Mouse (Mus musculus): Measurements from ENCODE around the gene Cwc27. TPM values are rescaled to one million over a fixed set of nuclear protein-coding genes. Genes with fewer than 3 reads are reported as not detected.
A peak's percentile ranks its signal among the peaks of the same experiment; 100 is the strongest.

The Cwc27 gene
- polyA plus RNA-seq, 1 experiment from 2014 or later: 25.4 TPM

- H3K4me1 ChIP-seq (replicated peaks; ENCODE audit: insufficient read depth, low read length): no peaks in the 10 kb centered on the region; the same call in 1 of the 2 replicates
- H3K4me3 ChIP-seq (replicated peaks; ENCODE audit: low read depth, low read length): no peak overlapping the region
- H3K9ac ChIP-seq (ENCODE audit: low read depth, low read length): no peak overlapping the region
- 81% methylated on average over 4 of the region's 4 CpGs for WGBS
- peak overlapping the region; percentile 64; the same call in 1 of the 2 replicates for H3K27ac ChIP-seq
- no peaks in the 10 kb centered on the region for H3K27me3 ChIP-seq (ENCODE audit: insufficient read depth, low read length)
- no peak for ATAC-seq (replicated peaks; ENCODE audit: low FRiP score, low read depth)
- TF ChIP-seq CTCF (IDR thresholded peaks at IDR 0.05; ENCODE audit: low read depth): no peak
- H3K9me3 ChIP-seq (replicated peaks; ENCODE audit: low read length): no peaks in the 10 kb centered on the region
- no peaks in the 10 kb centered on the region for H3K36me3 ChIP-seq (ENCODE audit: insufficient read depth, low read length)
- no peak overlapping the region for H3K4me2 ChIP-seq (ENCODE audit: low read length)
- no peak for DNase-seq (ENCODE audit: low spot score)
Measured at GRCm38 (mm10) chr13:104611296-104611695, 205.6 kb downstream of the Cwc27 start.

GRCm38 (mm10) chr13:104610210-104611111 is 206.5 kb downstream of the Cwc27 start:
- Histone ChIP-seq H3K27ac (peak overlapping the region; percentile 64; the same call in 1 of the 2 replicates), H3K4me1 (replicated peaks; ENCODE audit: insufficient read depth, low read length) (no peaks in the 10 kb centered on the region), H3K4me2 (ENCODE audit: low read length) (no peak overlapping the region), H3K9me3 (replicated peaks; ENCODE audit: low read length) (no peaks in the 10 kb centered on the region), H3K4me3 (replicated peaks; ENCODE audit: low read depth, low read length) (no peak overlapping the region), H3K36me3 (ENCODE audit: insufficient read depth, low read length) (no peaks in the 10 kb centered on the region), H3K9ac (ENCODE audit: low read depth, low read length) (no peak overlapping the region), H3K27me3 (ENCODE audit: insufficient read depth, low read length) (no peaks in the 10 kb centered on the region)
- peak; percentile 69; the same call in 1 of the 2 replicates for ATAC-seq (replicated peaks; ENCODE audit: low FRiP score, low read depth)
- peak; percentile 57 for DNase-seq (ENCODE audit: low spot score)
- no peak for TF ChIP-seq CTCF (IDR thresholded peaks at IDR 0.05; ENCODE audit: low read depth)
- 69% methylated on average over 22 of the region's 22 CpGs for WGBS

GRCm38 (mm10) chr13:104608516-104608915 is 208.4 kb downstream of the Cwc27 start:
- Histone ChIP-seq H3K4me1 (replicated peaks; ENCODE audit: insufficient read depth, low read length) (no peaks in the 10 kb centered on the region), H3K4me2 (ENCODE audit: low read length) (no peak overlapping the region), H3K9me3 (replicated peaks; ENCODE audit: low read length) (no peaks in the 10 kb centered on the region), H3K4me3 (replicated peaks; ENCODE audit: low read depth, low read length) (no peak overlapping the region), H3K27me3 (ENCODE audit: insufficient read depth, low read length) (no peaks in the 10 kb centered on the region), H3K27ac (no peak overlapping the region), H3K36me3 (ENCODE audit: insufficient read depth, low read length) (no peaks in the 10 kb centered on the region), H3K9ac (ENCODE audit: low read depth, low read length) (no peak overlapping the region)
- no peak for TF ChIP-seq CTCF (IDR thresholded peaks at IDR 0.05; ENCODE audit: low read depth)
- 83% methylated on average over 18 of the region's 18 CpGs for WGBS
- DNase-seq (ENCODE audit: low spot score): no peak
- ATAC-seq (replicated peaks; ENCODE audit: low FRiP score, low read depth): no peak

GRCm38 (mm10) chr13:104606786-104607580 is 210.0 kb downstream of the Cwc27 start:
- Histone ChIP-seq H3K27ac (no peak overlapping the region), H3K4me1 (replicated peaks; ENCODE audit: insufficient read depth, low read length) (no peaks in the 10 kb centered on the region), H3K9me3 (replicated peaks; ENCODE audit: low read length) (no peaks in the 10 kb centered on the region), H3K27me3 (ENCODE audit: insufficient read depth, low read length) (no peaks in the 10 kb centered on the region), H3K36me3 (ENCODE audit: insufficient read depth, low read length) (no peaks in the 10 kb centered on the region), H3K4me3 (replicated peaks; ENCODE audit: low read depth, low read length) (no peak overlapping the region), H3K4me2 (ENCODE audit: low read length) (no peak overlapping the region), H3K9ac (ENCODE audit: low read depth, low read length) (no peak overlapping the region)
- 61% methylated on average over 14 of the region's 14 CpGs for WGBS
- no peak for TF ChIP-seq CTCF (IDR thresholded peaks at IDR 0.05; ENCODE audit: low read depth)
- ATAC-seq (replicated peaks; ENCODE audit: low FRiP score, low read depth) (no peak), DNase-seq (ENCODE audit: low spot score) (no peak)

GRCm38 (mm10) chr13:104605111-104605510 is 211.8 kb downstream of the Cwc27 start:
- no peaks in the 10 kb centered on the region for H3K27me3 ChIP-seq (ENCODE audit: insufficient read depth, low read length)
- H3K27ac ChIP-seq: no peak overlapping the region
- no peaks in the 10 kb centered on the region for H3K9me3 ChIP-seq (replicated peaks; ENCODE audit: low read length)
- H3K36me3 ChIP-seq (ENCODE audit: insufficient read depth, low read length): no peaks in the 10 kb centered on the region
- H3K4me3 ChIP-seq (replicated peaks; ENCODE audit: low read depth, low read length): no peak overlapping the region
- no peaks in the 10 kb centered on the region for H3K4me1 ChIP-seq (replicated peaks; ENCODE audit: insufficient read depth, low read length)
- DNase-seq (ENCODE audit: low spot score): no peak
- 91% methylated on average over 2 of the region's 2 CpGs for WGBS
- H3K9ac ChIP-seq (ENCODE audit: low read depth, low read length): no peak overlapping the region
- H3K4me2 ChIP-seq (ENCODE audit: low read length): no peak overlapping the region
- no peak for ATAC-seq (replicated peaks; ENCODE audit: low FRiP score, low read depth)
- TF ChIP-seq CTCF (IDR thresholded peaks at IDR 0.05; ENCODE audit: low read depth): no peak

GRCm38 (mm10) chr13:104602197-104602596 is 214.7 kb downstream of the Cwc27 start:
- Histone ChIP-seq H3K27ac (no peak overlapping the region), H3K4me2 (ENCODE audit: low read length) (no peak overlapping the region), H3K9ac (ENCODE audit: low read depth, low read length) (no peak overlapping the region), H3K27me3 (ENCODE audit: insufficient read depth, low read length) (no peaks in the 10 kb centered on the region), H3K4me1 (replicated peaks; ENCODE audit: insufficient read depth, low read length) (no peaks in the 10 kb centered on the region), H3K4me3 (replicated peaks; ENCODE audit: low read depth, low read length) (no peak overlapping the region), H3K9me3 (replicated peaks; ENCODE audit: low read length) (no peaks in the 10 kb centered on the region), H3K36me3 (ENCODE audit: insufficient read depth, low read length) (no peaks in the 10 kb centered on the region)
- 83% methylated on average over 6 of the region's 6 CpGs for WGBS
- TF ChIP-seq CTCF (IDR thresholded peaks at IDR 0.05; ENCODE audit: low read depth): no peak
- no peak for DNase-seq (ENCODE audit: low spot score)
- no peak for ATAC-seq (replicated peaks; ENCODE audit: low FRiP score, low read depth)
